Mouse (Mus musculus): ENCODE measurements around the gene Smc3.
"Not testable (repeated sequence)": the region's sequence is repeated elsewhere in the genome, so short reads cannot be mapped to it uniquely, and the experiment has no call there.

The Smc3 gene

DNA sequence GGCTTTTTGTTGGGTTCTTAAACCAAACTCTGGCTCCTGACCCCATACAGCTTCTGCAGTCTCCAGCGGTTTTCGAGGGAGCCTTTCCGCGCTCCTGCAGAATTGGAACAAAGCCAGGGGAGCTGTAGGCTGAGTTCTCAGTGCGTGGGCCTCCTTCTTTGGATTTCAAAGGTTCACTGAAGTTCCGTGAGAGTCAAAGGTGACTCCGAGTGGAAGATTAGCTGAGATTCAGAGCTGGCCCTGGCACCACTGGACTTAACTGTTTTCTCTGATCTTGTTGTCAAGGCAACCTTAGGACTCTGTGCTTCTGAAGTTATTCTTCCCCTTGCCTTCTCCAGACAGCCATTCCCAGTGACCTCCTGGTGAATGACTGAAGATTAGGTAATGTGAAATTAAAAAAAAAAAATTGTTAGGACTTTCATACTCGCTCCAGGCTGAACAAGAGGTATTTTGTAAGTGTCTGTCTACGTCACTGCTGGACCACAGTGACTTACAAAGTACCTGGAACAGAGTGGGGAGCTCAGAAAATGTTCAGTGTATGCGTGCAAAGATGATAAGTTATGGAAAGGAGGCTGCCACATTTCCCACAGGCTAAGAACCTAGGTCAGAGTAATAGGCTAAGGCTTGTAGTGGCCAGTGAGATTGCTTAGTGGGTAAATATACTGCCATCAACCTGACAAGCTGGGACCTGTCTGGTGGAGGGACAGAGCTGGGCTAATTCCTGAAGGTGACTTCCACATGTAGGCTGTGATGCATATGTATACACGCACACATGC lies 23.0 kb upstream of the Smc3 start:
- DNase-seq (ENCODE audit: low spot score), result peak; percentile 51

DNA sequence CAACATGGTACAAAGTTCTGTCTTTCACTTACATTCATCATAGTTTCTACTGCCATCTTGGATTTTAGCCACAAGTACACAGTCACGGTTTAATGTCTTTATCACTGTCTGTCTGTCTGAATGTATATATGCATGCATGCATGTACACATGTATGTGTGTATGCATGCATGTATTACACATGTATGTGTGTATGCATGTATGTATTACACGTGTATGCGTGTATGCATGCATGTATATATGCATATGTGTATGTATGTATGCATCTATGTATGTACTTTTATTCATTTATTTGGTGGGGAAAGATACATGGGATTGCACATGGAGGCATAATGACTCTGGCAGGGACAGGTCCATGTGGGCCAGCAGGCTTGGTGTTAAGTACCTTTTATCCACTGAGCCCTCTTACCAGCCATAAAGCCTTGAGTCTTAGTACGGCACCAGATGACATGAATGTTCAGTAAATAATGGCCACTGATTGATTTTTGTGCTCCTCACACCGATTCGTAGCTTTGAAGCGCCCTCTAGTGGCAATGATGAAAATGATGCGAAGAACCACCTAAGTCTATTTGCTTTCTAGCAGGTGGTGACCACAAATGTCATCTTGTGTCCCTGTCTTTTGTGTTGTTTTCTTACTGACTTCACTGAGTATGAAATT lies 21.5 kb upstream of the Smc3 start:
- no peak for DNase-seq (ENCODE audit: low spot score)

DNA sequence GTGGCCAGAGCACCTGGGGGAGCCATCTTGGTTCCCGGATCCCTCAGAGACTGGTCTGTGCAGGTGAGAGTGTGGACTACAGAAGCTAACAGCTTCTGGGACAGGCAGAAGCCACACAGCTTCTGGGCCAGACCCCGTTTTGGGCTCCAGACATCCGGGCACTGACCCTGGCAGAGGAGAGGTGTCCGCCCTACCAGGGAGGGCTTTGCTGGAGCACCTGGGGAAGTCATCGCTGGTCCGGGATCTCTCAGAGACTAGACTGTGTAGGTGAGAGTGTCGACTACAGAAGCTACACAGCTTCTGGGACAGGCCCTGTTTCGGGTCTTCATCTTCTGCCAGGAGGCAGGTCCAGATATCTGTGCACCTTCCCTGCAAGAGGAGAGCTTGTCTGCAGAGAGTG lies 19.9 kb upstream of the Smc3 start:
- not testable (repeated sequence) for DNase-seq (ENCODE audit: low spot score)

DNA sequence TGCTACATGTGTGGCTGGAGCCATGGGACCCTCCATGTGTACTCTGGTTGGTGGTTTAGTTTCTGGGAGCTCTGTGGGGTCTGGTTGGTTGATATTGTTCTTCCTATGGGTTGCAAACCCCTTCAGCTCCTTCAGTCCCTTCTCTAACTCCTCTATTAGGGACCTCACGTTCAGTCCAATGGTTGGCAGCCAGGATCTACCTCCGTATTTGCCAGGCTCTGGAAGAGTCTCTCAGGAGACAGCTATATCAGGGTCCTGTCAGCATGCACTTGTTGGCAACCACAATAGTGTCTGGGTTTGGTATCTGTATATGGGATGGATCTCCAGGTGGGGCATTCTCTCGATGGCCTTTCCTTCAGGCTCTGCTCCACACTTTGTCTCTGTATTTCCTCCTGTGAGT lies 12.5 kb upstream of the Smc3 start:
- DNase-seq (ENCODE audit: low spot score), result not testable (repeated sequence)

DNA sequence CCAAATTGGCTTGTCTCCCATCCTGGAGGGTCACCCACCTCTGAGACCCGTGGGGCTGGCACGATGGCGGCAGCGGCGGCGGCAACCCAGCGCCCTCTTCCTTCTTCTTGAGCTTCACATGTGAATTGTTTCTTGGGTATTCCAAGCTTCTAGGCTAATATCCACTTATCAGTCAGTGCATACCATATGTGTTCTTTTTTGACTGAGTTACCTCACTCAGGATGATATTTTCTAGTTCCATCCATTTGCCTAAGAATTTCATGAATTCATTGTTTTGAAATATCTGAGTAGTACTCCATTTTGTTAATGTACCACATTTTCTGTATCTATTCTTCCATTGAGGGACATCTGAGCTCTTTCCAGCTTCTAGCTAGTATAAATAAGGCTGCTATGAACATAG lies 11.2 kb upstream of the Smc3 start, which contains the start of gene Nutf2-ps1:
Nutf2-ps1 (minus strand) TSS at position 101 of the 400 bp plus-strand sequence.
- DNase-seq (ENCODE audit: low spot score), result not testable (repeated sequence)

DNA sequence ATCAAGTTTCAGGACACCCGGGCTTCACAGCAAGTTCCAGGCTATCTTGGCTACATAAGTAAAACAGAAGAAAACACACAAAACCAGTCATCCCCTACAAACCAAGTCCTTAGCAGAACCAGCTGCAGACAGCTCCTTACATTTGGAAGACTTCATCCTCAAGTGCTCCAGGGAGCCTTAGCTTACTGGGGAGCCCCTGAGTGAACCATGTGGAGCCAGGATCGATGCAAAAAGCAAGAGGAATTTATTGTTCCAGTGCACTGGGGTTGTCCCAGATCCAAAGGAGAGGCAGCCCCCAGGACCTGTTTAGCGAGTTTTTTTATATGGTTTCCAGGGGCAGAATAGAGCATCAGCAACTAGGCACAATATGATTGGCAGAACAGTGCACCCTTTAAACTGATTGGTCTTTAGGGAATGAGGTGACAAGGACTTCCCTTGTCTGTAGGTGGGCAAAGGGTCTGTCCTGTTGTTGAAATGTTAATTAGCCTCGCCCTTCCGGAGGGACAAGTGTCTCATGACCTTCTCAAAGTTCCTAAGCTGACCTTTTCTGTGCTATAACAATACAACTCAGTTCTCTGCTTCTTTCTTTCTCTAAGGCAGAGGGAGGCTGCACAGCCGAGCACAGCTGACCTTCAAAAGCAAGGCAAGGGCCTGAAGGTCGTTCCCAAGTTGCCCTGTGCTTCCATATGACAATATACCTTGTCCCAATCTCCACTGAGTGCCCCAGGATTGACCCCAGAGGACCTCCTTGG lies 3.3 kb upstream of the Smc3 start:
- no peak for DNase-seq (ENCODE audit: low spot score)

DNA sequence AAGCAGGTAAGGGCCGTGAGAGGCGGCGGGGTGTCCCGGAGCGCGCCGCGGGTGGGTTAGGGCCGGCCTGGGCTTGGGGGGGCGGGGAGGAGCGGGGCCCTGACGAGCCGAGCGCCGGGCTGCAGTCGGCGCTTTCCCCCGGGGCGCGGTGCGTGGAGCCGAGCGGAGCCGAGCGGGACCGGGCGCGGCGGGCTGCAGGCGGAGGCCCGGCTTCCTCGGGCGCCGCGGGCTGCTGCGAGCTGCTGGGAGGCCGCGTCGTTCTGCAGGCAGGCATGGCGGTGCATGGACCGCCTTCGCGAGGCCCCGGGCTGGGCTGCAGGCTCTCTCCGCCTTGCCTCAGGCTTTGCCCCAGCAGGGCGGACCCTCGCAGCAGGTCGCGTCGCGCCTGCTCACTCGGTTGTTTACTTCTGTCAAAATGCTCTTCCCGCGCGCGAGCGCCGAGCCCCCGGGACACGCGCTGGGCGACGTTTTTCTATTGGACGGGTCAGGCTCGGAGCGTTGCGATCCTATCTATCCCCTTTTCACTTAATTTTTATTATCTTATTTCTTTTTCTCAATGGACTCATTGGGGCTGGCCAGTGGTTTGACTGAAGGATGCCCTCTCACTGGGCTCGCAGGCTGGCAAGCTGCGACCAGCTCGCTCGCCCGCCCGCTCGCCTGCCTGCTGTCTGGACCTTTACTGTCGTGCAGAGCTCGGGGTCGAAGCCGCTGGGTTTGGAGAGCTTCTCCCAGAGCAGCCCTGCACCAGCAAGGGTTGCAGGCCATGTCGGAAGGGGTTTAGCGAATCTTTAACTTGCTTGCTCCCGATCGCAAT lies 558 bp downstream of the Smc3 start:
- peak; percentile 77 for DNase-seq (ENCODE audit: low spot score)

DNA sequence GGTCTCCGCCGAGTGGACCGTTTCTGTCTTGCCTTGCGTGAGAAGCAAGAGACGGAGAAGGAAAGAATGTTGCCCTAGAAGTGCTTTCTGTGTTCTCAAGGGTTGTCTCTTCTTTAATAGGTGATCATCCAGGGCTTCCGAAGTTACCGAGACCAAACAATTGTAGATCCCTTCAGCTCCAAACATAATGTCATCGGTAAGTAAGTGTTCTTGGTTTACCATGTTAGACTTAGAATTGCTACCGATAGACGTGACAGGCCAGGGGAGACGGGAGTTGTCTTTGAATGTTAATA lies 1.1 kb downstream of the Smc3 start:
- DNase-seq (ENCODE audit: low spot score), result no peak

DNA sequence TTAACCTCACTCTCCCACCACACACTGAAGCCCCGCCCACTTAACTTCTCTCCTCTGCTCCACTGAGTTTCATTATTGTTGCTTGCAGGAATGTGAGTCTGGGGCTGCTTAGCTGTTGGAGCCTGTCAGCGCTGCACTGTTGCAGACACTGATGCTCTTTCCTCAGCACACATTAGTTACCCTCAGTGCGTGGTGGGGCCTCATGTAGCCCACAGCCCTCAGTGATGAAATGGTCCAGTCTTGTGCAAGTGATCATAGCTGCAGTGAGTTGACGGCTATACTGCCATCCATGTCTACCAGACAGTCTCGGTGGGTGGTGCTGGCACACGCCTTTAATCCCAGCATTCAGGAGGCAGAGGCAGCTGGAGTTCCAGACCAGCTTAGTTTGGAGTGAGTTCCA lies 8.7 kb downstream of the Smc3 start:
- no peak for DNase-seq (ENCODE audit: low spot score)

DNA sequence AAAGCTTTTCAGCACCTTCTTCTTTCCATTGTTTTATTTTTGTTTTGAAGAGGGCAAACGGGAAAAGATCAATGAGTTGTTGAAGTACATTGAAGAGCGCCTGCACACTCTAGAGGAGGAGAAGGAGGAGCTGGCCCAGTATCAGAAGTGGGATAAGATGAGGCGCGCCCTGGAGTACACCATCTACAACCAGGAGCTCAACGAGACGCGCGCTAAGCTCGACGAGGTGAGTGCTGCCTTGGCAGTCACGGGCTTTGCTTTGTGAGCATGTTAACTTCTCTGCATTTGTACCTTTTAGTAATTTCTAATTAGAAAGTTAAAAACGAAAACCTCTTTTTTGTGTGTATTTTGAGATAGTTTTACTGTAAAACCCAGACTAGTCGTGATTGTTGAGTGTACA lies 21.5 kb downstream of the Smc3 start:
- no peak for DNase-seq (ENCODE audit: low spot score)

DNA sequence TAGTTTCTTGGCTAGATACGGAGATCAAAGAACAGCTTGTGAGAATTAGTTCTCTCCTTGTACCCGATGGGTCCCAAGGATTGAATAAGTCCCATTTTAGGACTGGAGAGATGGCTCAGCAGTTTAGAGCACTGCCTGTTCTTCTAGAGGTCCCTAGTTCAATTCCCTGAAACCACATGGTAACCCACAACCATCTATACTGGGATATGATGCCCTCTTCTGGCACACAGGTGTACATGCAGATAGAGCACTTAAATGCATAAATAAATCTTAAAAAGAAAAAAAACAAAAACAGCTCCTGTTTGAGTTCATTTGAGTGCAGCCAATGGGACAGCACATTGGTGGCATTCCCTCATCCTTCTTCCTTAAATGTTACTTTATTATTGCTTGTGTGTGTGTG lies 37.8 kb downstream of the Smc3 start:
- no peak for DNase-seq (ENCODE audit: low spot score)

DNA sequence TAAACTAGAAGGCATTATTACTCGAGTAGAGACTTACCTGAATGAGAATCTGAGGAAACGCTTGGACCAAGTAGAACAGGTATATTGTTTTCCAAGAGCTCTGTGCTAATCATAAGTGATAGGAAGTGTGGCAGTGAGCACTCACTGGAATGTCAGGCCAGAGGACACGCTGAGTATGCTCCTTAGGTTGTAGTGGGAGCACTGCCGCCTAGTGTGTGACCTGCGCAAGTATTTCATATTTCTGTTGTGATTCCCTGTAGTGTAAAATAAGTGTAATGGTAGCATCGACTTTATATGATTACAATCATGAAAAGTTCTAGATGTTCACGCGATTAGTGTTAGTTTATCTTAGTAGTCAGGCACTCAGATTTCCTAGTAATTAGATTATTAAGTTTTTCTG lies 38.5 kb downstream of the Smc3 start:
- DNase-seq (ENCODE audit: low spot score), result no peak

DNA sequence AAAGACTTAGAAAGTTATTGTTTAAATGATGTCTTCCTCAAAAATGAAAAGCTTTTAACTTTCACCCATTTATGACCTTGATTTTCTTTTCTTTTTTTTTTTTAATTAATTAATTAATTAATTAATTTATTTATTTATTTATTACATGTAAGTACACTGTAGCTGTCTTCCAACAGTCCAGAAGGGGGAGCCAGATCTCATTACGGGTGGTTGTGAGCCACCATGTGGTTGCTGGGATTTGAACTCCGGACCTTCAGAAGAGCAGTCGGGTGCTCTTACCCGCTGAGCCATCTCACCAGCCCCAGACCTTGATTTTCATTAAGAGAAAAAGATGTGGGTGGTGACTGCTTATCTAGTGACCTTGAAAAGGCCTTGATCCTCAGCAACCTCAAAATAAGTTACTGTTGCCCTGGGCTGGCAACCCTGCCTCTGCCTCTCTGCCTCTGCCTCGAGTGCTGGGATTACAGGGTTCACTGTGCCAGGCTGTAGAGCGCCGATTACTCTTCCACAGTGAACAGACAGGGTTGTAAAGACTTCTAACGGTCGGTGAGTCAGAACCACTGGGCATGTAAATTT lies 43.9 kb downstream of the Smc3 start:
- peak; percentile 33 for DNase-seq (ENCODE audit: low spot score)

DNA sequence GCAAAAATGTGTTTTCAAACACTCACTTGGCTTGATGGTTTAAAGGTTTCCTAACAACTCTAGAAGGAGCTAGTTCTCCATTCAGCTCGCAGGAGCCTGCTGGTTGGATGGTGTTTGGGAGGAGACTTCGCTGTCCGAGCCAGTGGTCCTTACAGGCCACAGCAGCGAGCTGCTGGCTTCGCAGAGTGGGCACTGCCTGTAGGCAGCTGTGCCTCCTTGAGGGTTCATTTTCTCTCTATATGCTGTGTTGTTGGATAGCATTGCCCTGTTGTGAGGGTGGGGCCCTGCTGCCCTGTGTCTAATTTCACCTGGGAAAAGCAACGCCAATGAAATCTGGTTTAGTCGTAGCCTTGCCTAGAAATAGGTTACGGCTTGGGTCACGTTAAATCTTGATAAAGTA lies 47.1 kb downstream of the Smc3 start:
- no peak for DNase-seq (ENCODE audit: low spot score)

DNA sequence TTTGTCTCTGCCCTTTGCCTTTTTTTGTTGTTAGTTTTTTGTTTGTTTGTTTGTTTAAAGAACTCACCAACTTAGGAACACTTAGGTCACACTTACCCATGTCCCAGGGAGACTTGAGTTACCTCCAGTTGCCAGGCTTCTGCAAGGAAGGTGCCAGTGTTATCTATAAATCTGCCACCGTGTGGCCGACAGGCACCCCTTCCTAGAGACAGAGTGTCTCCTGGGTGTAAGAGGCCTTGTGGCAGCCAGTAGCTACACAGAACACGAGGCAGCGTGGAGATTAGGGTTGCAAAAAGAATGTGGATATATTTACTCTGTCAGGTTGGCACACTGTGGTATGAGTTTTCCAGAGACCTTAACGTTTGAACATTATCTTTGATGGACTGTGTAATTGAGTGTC lies 47.9 kb downstream of the Smc3 start:
- DNase-seq (ENCODE audit: low spot score), result no peak

DNA sequence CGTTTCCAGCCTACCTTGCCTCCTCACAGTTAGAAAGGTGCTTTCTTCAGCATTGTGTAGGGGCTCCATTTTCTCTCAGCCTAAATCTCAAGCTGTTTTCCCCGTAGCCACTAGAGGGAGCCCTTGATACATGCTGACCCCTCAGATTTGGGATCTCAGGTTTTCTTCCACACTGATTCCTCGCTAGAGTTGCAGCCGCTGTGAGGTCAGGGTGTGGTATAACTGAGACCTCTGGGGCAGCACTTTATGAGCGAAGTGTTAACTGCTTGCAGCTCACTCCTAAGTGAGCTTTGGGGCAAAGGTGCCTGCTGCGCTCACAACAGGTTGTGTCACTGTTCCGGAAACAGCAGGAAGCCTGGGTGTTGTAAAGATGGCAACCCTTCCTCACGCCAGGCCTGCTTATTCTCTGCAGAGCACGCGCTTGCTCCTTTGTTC lies 48.6 kb downstream of the Smc3 start:
- DNase-seq (ENCODE audit: low spot score), result no peak

DNA sequence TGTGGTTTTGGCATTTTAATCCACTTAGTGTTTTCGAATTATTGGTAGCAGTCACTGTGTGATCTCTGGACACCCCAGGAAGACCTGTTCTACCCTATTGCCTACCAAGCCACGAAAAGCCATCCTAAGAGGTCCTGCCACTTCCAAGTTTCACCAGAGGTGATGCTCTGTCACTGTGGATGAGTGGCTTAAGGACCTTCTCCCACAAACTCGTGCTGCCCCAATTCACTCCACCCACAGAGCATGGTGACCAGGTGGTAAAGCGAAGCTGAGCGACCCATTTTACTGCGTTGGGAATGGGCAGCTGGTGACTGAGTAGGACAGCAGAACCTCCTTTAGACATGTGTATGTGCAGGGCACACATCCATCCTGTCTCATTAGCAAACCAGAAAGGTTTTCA lies 49.2 kb downstream of the Smc3 start:
- no peak for DNase-seq (ENCODE audit: low spot score)

DNA sequence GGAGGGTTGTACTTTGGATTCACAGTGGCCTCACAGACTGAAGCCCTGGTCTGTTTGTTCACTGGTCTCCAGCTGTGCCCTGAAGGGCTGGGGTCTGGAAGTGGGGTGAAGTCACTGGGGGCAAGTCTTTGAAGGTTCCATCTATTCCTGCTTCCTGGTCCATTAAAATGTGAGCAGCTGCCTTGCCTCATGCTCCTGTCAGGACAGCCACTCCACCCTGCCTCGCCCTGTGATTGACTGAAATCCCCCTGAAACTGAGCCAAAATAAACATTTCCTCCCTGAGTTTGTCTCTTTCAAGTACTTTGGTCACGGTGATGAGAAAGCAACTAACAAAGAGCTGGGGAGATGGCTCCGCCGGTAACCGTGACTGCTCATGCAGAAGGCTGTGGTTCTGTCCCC lies 49.6 kb downstream of the Smc3 start:
- DNase-seq (ENCODE audit: low spot score), result no peak

DNA sequence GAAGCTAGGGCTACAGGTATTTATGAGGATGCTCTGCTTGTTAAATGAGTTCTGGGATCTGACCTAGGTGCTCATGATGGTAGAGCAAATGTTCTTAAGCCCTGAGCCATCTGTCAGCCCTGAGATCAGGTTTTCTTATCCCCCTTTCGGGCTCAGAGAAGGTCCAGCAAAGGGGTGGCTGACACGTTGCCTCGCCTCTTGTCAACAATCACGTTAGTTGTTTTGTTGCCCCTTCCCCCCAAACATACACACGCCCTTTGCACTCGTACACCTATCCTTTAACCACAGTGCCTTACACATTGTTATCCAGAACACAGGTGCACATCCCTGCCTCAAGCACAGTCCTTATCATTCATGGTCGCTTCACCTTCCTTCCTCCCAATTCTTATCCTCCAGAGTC lies 50.7 kb downstream of the Smc3 start:
- no peak for DNase-seq (ENCODE audit: low spot score)

DNA sequence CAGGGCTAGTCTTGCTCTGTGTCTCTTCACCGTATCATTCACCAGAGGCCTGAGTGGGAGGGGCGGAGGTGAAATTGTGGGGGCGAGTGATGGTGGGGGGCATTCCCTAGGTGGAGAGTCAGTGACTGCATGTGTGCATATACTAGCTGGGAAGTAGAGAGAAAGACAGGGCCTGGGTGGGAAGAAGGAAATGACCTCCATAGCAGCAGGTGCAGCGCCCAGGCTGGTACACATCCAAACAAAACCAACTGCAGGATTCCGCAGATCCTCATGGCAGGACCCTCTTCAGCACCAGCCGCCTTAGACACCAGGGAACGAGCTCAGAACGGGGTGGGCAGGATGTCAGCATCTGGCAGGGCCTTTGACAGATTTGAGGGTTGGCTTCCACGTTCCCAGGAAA lies 52.1 kb downstream of the Smc3 start:
- no peak for DNase-seq (ENCODE audit: low spot score)

DNA sequence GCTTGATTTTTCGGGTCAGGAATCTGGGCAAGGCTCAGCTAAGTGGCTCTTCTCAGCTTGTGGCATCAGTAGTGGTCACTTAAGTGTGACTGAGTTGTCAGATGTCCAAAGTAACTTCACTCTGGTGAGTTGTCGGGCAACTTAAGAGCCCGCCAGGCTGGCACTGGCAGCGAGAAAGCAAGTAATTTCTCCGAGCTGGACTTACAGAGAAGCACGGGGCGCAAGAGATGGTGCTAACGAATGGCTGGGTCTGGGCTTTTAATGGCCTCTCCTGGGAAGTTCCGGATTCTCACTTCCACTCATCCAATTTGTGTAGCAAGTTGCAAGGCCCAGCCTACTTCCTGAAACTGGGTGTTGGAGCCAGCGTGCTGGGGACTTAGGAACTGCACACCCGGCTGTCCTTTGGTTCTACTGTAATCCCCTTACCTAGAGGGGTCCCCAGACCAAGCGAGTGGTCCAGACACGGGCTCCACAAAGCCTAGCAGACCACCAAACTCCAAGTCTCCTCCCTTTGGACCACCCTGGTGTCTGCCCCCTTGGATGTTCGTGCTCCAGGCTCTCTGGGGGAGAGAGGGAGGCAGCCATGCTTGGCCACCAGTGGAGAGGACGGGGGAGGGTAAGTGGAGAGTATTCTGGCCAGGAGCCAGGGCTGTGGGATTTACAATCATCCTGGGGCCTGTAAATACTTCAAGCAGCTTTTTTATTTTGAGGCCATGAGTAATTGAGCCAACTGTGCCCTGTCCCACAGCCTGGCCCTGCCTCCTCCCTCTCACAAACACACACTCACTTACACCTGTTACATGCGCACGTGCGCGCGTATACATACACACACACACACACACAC lies 53.6 kb downstream of the Smc3 start:
- no peak for DNase-seq (ENCODE audit: low spot score)
